Mouse (Mus musculus) bone marrow macrophage, adult 2 months (primary cell): ENCODE data around the gene Aoc1. TPM values are rescaled to one million over a fixed set of nuclear protein-coding genes. Genes with fewer than 3 reads are reported as not detected.
"Not testable (repeated sequence)": the region's sequence is repeated elsewhere in the genome, so short reads cannot be mapped to it uniquely, and the experiment has no call there.

Experiments
- H3K27ac ChIP-seq: 2 replicates; pipeline ENCODE4 v1.5.1; 2012; ENCODE audit warnings: low read depth, low read length; ENCODE audit not compliant: insufficient read depth
- H3K4me1 ChIP-seq: 2 replicates; pipeline ENCODE4 v1.6.1; 2012; ENCODE audit warnings: low read length; ENCODE audit not compliant: control insufficient read depth, insufficient read depth
- H3K4me3 ChIP-seq: 2 replicates; pipeline ENCODE4 v1.5.1; 2012; ENCODE audit warnings: mild to moderate bottlenecking, low read length, moderate library complexity; ENCODE audit not compliant: insufficient read depth
- CTCF ChIP-seq: IDR thresholded peaks from 2 replicates; pipeline ENCODE4 v1.5.1; 2012; ENCODE audit warnings: low read depth, mild to moderate bottlenecking, low read length, moderate library complexity
- POLR2A ChIP-seq: IDR thresholded peaks from 2 replicates; pipeline ENCODE4 v1.6.1; 2012; ENCODE audit warnings: mild to moderate bottlenecking, low read depth, low read length, borderline replicate concordance
- polyA plus RNA-seq: library from polyadenylated mRNA; stranded (reverse); fragments of >200 nt; gene quantifications from 2 replicates; pipeline ENCODE4 v1.2.4, GENCODE M21; 2012; ENCODE audit not compliant: missing spikeins, insufficient read depth, insufficient read length

Aoc1 gene
- polyA plus RNA-seq, 1 experiment = not detected

DNA sequence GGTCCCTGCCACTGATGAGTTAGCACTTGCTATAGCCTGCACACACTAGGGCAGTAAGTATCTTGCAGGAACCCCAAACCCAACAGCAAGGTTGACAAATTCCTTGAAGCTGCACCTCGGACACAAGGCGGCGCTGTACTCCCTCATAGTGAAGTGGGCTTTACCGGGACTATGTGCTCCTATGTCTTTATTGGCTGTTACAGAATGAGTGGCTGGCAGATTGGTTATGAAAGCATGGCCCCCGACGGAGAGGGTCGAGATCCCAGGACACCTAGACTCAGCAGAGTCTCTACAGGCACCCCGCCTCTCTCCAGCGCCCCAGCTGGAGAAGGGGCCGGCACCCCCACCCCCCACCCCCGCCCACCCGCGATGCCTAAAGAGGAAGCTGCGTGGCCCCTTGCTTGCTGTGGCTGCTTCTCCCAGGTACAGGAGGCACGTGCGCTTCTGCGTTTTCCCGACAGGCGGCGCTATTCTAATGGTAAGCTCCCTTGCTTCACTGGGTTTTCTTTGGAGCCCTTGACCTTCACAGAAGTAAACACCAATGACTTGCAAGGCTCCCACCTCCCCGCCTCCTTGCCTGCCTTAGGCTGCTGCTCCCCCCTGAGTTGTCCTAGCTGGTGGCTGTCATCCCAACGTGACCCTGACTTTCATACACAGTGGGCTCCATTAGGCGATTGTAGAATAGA lies 12.4 kb upstream of the Aoc1 start:
- TF ChIP-seq POLR2A = no peak
- TF ChIP-seq CTCF = peak; percentile 60
- H3K27ac ChIP-seq = no peak overlapping the region
- H3K4me3 ChIP-seq = no peak overlapping the region
- H3K4me1 ChIP-seq = peaks cover 9% of the 10 kb centered on the region

DNA sequence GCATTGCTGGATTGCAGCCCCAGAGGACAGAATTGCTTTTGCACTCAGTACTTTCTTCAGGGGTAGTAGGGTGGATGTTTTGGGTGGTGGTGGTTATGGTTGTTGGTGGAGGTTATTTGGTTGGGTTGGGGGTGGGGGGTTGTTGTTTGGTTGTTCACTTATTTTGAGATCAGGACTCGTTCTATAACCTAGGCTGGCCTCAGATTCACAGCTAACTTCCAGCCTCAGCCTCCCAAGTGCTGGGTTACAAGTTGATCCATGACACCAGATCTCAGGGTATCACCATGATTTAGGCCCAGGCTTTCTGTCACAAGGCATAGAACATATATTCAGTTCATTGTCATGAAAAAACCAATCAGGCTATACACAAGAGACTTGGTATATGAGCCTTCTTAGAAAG lies 11.8 kb upstream of the Aoc1 start:
- peaks cover 8% of the 10 kb centered on the region for H3K4me1 ChIP-seq
- TF ChIP-seq CTCF = no peak
- TF ChIP-seq POLR2A = no peak
- no peak overlapping the region for H3K27ac ChIP-seq
- H3K4me3 ChIP-seq = no peak overlapping the region

DNA sequence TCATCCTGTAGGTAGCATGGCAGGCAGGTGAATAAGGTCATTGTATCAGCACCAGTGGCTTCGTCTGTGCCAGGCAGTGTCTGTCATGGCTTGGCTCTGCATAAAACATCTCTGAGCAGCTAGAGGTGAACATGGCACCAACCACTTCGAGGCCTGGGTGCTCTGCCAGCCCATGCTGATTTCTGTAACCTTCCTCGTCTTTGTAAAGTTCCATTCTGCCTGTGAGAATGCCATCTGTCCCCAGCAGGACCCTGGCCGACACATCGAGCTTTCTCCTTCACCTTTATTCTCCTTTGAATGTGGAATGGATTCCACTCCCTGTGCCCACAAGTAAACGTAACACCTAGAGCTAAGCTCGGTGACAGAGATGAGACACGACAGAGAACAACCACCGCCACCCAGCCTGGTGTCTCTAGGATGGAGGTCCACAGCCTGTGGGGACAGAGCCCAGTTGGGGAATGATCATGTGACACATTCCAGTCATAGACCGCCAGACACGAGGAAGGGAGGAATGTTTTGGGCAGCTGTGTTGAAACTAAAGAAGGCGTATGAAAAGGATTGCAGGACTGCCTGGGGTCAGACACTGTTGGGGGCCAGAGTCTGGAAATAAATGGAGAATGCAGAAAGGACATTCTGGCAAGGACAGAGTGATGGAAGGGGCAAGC lies 10.9 kb upstream of the Aoc1 start:
- H3K27ac ChIP-seq = no peak overlapping the region
- no peak overlapping the region for H3K4me3 ChIP-seq
- H3K4me1 ChIP-seq = peaks cover 5% of the 10 kb centered on the region
- no peak for TF ChIP-seq CTCF
- no peak for TF ChIP-seq POLR2A

DNA sequence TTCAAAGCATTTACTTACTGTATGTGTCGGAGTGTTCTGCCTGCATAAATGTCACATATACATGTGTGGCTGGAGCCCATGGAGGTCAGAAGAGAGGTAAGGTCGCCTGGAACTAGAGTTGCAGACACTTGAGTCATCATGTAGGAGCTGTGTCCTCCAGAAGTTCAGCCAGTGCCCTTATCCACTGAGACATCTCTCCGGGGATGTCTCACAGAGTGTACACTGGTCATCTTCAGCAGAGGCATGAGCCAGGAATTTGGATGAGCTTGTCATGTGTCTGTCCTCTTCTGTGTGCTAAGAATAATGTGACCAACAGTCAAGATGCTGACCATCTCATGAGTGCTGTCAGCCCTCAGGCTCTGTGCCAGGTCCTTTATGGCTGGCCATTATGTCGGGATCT lies 9.9 kb upstream of the Aoc1 start:
- Histone ChIP-seq H3K4me1 (no peaks in the 10 kb centered on the region; the same call in 1 of the 2 replicates), H3K27ac (no peak overlapping the region), H3K4me3 (no peak overlapping the region)
- no peak for TF ChIP-seq CTCF
- TF ChIP-seq POLR2A = no peak

DNA sequence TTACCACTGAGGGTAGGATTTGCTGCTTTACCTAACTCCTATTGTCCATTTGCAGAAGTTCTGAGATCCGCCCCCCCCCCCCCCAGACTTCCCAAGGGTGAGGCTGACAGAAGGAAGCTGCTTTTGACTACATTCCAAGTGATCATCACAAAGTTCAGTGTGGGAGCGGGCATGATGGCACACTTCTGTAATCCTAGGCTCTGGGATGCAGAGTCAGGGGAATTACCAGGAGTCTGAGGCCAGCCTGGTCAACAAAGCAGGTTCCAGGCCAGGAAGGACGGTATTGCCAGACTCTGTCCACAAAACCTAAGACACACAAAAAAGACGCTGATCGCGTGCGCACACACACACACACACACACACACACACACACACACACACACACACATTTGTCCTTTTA lies 9.2 kb upstream of the Aoc1 start:
- TF ChIP-seq CTCF (no peak), POLR2A (no peak)
- Histone ChIP-seq H3K4me3 (no peak overlapping the region), H3K27ac (no peak overlapping the region), H3K4me1 (no peaks in the 10 kb centered on the region; the same call in 1 of the 2 replicates)

DNA sequence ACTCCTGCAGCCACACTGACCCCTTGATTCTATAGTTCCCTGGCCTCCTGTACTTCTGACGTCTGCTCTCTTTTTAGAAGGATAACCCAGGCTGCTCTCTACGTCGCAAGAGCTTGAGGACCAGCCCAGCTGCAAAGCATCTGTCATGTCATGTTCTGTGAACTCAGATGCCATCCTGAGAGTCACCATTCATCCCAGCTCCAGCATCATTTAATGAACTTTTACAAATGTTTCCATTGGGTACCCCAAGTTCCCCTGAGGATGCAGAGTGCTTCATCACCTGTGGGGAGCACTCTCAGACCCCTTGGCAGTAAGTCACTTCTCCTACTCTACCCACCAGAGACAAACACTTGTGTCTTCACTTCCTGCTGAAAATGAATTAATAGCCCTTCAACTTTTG lies 8.5 kb upstream of the Aoc1 start:
- H3K4me3 ChIP-seq = no peak overlapping the region
- no peak overlapping the region for H3K27ac ChIP-seq

DNA sequence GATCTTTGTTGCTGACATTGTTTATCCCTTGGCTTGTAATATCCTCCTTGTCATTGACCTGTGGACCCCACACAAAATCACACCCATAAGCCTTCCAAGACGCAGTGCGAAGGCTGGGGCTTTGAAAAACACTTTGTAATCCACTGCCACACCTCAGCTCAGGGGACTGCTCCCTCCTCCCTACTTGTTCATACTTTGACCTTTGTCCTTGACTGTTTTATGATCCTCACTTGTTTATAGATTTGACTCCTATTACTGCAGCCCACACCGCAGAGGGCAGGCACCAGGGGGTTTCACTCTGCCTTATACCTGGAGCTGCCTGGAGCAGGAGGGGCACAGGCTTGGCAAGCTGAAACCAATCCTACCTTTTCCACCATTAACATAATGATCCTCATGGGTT lies 8.0 kb upstream of the Aoc1 start:
- Histone ChIP-seq H3K4me1 (no peaks in the 10 kb centered on the region; the same call in 1 of the 2 replicates), H3K27ac (no peak overlapping the region), H3K4me3 (no peak overlapping the region)
- TF ChIP-seq CTCF (no peak), POLR2A (no peak)

More for the DNA sequence above, 8.5 kb upstream of the Aoc1 start:
- no peak for TF ChIP-seq POLR2A
- no peak for TF ChIP-seq CTCF
- H3K4me1 ChIP-seq = no peaks in the 10 kb centered on the region; the same call in 1 of the 2 replicates

DNA sequence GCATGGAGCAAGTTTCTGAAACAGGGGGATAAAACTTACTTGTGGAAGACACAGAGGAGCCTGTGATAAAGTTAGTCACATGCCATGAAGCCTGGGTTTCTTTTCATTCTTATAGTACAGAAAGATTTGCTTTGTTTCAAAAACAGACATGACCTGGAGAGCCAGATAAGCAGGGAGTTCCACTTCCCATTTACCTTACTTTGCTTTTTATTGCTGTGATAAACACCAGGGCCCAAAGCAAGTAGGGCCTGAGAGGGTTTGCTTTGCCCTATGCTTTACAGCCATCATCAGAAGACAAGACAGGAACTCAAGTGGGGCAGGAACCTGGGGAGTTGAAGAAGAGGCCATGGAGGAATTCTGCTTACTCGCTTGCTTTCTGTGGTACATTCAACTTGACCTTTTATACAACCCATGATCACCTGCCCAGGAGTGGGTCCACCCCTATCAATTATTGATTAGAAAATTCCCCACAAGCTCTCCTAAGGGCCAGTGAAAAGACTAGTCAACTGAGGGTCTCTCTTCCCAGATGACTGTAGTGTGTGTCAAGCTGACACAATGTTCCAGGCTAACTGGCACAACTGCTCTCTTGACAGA lies 7.4 kb upstream of the Aoc1 start:
- H3K4me3 ChIP-seq = no peak overlapping the region
- no peaks in the 10 kb centered on the region; the same call in 1 of the 2 replicates for H3K4me1 ChIP-seq
- no peak overlapping the region for H3K27ac ChIP-seq
- no peak for TF ChIP-seq POLR2A
- TF ChIP-seq CTCF = no peak

DNA sequence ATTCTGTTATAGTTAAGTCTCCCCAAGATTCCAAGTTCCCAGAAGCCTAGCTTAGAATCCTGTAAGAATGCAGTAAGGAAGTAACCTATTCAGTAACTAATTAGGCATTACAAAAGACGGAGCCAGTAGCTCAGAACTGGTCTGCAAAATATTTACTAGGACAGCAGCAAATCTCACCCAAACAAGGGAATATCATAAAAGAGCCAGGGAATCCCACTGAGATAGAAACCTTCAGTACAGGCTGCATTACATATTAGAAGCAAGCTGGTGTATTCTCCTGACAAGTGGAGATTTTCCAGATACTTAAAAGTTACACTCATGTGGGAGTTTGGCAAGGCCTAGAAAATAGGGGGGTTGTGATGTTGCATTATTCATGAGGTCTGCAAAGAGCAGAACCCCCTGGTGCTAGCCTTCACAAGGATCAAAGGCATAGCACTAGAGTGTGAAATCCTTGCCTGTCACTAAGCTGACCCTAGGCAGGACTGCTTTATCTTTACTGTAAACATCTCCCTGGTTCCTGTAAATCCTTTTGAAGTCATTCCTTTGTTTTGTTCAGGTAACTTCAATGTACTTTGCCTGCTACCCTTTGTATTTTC lies 6.2 kb upstream of the Aoc1 start:
- not testable (repeated sequence) for H3K27ac ChIP-seq, H3K4me3 ChIP-seq, H3K4me1 ChIP-seq

DNA sequence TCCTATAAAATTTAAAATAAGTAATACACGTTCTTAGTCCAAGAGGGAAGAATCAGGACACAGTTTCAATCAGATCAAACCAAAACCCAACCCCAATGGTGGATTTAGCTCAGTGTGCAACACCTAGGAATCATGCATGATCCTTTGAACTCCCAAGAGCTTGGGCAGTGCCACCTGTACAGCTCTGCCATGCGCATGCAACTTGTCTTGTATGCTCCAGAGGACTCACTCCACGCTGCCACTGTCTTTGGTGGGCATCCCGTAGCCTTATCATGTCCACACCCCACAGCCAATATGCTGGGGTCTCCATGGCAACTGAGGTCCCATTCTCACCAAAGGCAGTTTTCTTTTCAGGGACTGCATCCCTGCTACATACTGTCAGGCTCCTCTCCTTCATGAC lies 5.5 kb upstream of the Aoc1 start:
- H3K4me3 ChIP-seq = no peak overlapping the region
- H3K27ac ChIP-seq = no peak overlapping the region
- no peak for TF ChIP-seq CTCF
- TF ChIP-seq POLR2A = no peak
- H3K4me1 ChIP-seq = no peaks in the 10 kb centered on the region
